Comparison of ENCODE assay signal across 9 mouse cellular contexts in the genomic region with DNA sequence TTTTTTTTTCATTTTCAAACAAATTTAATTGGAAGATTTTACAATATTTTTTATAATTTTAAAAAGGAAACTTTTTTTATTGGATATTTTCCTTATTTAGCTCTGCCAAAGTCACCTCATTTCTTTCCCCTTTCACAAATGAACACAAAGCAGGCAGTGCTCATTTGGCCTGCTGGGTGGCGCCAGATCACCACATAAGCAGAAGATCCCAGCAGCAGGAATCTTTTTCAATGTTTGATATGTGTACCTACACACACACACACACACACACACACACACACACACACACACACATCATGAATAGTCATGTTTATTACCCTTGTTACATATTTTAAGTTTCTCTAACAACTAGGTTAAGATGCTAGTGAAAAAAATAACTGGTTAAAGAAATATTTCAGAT. TPM values are rescaled to one million over a fixed set of nuclear protein-coding genes. Genes with fewer than 3 reads are reported as not detected.
DNase-seq lines count a peak whose midpoint lies in the region; ATAC-seq and TF ChIP-seq lines count a peak whose summit lies in the region.
"Had no signal": no experiment of that assay in that cellular context is flagged by ENCODE, and none has a peak within 500 bp of the region (broad histone marks: within the 10 kb centered on the region; RNA-seq: fewer than 3 reads in every experiment).

No protein-coding gene starts in this region.

- TF ChIP-seq EP300 in stomach, postnatal 0 days (optimal IDR thresholded peaks at IDR 0.05): no peak

- TF ChIP-seq CTCF in testis, adult 2 months (IDR thresholded peaks at IDR 0.05; ENCODE audit: control insufficient read depth, insufficient read depth, insufficient replicate concordance, low read depth, low read length): peak; percentile 34; the same call in 1 of the 2 replicates
- TF ChIP-seq CTCF in stomach, postnatal 0 days (IDR thresholded peaks at IDR 0.05; ENCODE audit: low read depth): peak; percentile 78

- H3K4me1 ChIP-seq in testis, adult 2 months (ENCODE audit: control insufficient read depth, insufficient read depth, low read length): no peaks in the 10 kb centered on the region
- H3K4me1 ChIP-seq in forebrain, embryonic 14.5 days (ENCODE audit: control insufficient read depth, insufficient read depth, low read length): no peaks in the 10 kb centered on the region
- no peaks in the 10 kb centered on the region for H3K4me1 ChIP-seq in midbrain, embryonic 10.5 days
- H3K4me1 ChIP-seq in stomach, postnatal 0 days (replicated peaks; ENCODE audit: control insufficient read depth, insufficient read depth): no peaks in the 10 kb centered on the region
- H3K4me1 ChIP-seq: stomach, embryonic 15.5 days had no signal

- H3K9ac ChIP-seq in forebrain, embryonic 14.5 days (ENCODE audit: low read length): no peak overlapping the region
- H3K9ac ChIP-seq in stomach, postnatal 0 days (ENCODE audit: low read length): no peak overlapping the region
- H3K9ac ChIP-seq: stomach, embryonic 15.5 days had no signal

- DNase-seq in adrenal gland, adult 2 months: peak; percentile 14
- DNase-seq in adrenal gland, postnatal 4 days (ENCODE audit: low spot score in 2 of 2): no peak
- no peak for DNase-seq in testis, postnatal 14 days (ENCODE audit: low spot score)
- DNase-seq in forebrain, embryonic 14.5 days (ENCODE audit: low spot score): peak; percentile 73
- DNase-seq in layer of hippocampus, adult 8-10 months (ENCODE audit: low spot score in 2 of 2): peak; percentile 23 to 61
- peak; percentile 36 for DNase-seq in midbrain, embryonic 10.5 days (ENCODE audit: low spot score)
- peak; percentile 40 for DNase-seq in stomach, postnatal 0 days (ENCODE audit: low spot score)

- ATAC-seq in forebrain, embryonic 14.5 days: peak; percentile 76
- ATAC-seq in stomach, postnatal 0 days (ENCODE audit: low FRiP score, low TSS enrichment): no peak

- no peaks in the 10 kb centered on the region for H3K9me3 ChIP-seq in forebrain, embryonic 14.5 days (replicated peaks; ENCODE audit: control insufficient read depth, low read length)
- no peaks in the 10 kb centered on the region for H3K9me3 ChIP-seq in midbrain, embryonic 10.5 days (replicated peaks)
- no peaks in the 10 kb centered on the region for H3K9me3 ChIP-seq in stomach, postnatal 0 days (ENCODE audit: control insufficient read depth, low read length)
- H3K9me3 ChIP-seq: stomach, embryonic 15.5 days had no signal

- H3K4me2 ChIP-seq in forebrain, embryonic 14.5 days (ENCODE audit: low read length): no peak overlapping the region
- no peak overlapping the region for H3K4me2 ChIP-seq in stomach, postnatal 0 days (replicated peaks; ENCODE audit: low read depth)
- H3K4me2 ChIP-seq: stomach, embryonic 15.5 days had no signal

- no peak for TF ChIP-seq POLR2A in testis, adult 2 months (IDR thresholded peaks at IDR 0.05; ENCODE audit: control insufficient read depth, low read depth, low read length)

- H3K4me3 ChIP-seq in testis, adult 2 months (ENCODE audit: control insufficient read depth, low read depth, low read length): no peak overlapping the region
- H3K4me3 ChIP-seq in forebrain, embryonic 14.5 days (ENCODE audit: low read depth, low read length): no peak overlapping the region
- no peak overlapping the region for H3K4me3 ChIP-seq in midbrain, embryonic 10.5 days
- H3K4me3 ChIP-seq in stomach, postnatal 0 days (ENCODE audit: low read depth, low read length): no peak overlapping the region
- H3K4me3 ChIP-seq: stomach, embryonic 15.5 days had no signal

- H3K27me3 ChIP-seq in testis, adult 2 months (ENCODE audit: control insufficient read depth, insufficient read depth, low read length): no peaks in the 10 kb centered on the region
- H3K27me3 ChIP-seq in forebrain, embryonic 14.5 days (replicated peaks; ENCODE audit: control insufficient read depth, insufficient read depth, low read length): no peaks in the 10 kb centered on the region
- no peaks in the 10 kb centered on the region for H3K27me3 ChIP-seq in midbrain, embryonic 10.5 days (ENCODE audit: low read depth, poor library complexity, severe bottlenecking)
- no peaks in the 10 kb centered on the region for H3K27me3 ChIP-seq in stomach, postnatal 0 days (ENCODE audit: control insufficient read depth, insufficient read depth, low read length)
- H3K27me3 ChIP-seq: stomach, embryonic 15.5 days had no signal

- no peaks in the 10 kb centered on the region for H3K36me3 ChIP-seq in testis, adult 2 months (ENCODE audit: control insufficient read depth, insufficient read depth, low read length)
- H3K36me3 ChIP-seq in forebrain, embryonic 14.5 days (ENCODE audit: control insufficient read depth, insufficient read depth, low read length): no peaks in the 10 kb centered on the region
- H3K36me3 ChIP-seq in midbrain, embryonic 10.5 days: no peaks in the 10 kb centered on the region
- no peaks in the 10 kb centered on the region for H3K36me3 ChIP-seq in stomach, postnatal 0 days (ENCODE audit: control insufficient read depth, insufficient read depth, low read length)
- H3K36me3 ChIP-seq: stomach, embryonic 15.5 days had no signal

- WGBS in forebrain, embryonic 14.5 days: 4% methylated on average over 1 of the region's 1 CpGs
- WGBS in midbrain, embryonic 10.5 days: 13% methylated on average over 1 of the region's 1 CpGs
- WGBS in stomach, postnatal 0 days: 3% methylated on average over 1 of the region's 1 CpGs

- no peak overlapping the region for H3K27ac ChIP-seq in testis, adult 2 months (ENCODE audit: control insufficient read depth, insufficient read depth, low read depth, low read length)
- H3K27ac ChIP-seq in forebrain, embryonic 14.5 days (ENCODE audit: low read depth, low read length): no peak overlapping the region
- no peak overlapping the region for H3K27ac ChIP-seq in midbrain, embryonic 10.5 days (replicated peaks)
- H3K27ac ChIP-seq in stomach, postnatal 0 days (replicated peaks): no peak overlapping the region
- H3K27ac ChIP-seq: stomach, embryonic 15.5 days had no signal

RNA-seq across cellular contexts. Expression of gene Serpini2, which starts 50.7 kb away (rescaled TPM):
- total RNA-seq in adrenal gland, adult 2 months (2021): not detected
- polyA plus RNA-seq in adrenal gland, adult 2 months (2012; rRNA removed): not detected in 2 replicates
- 10 to 100 TPM in 1 of 2 experiments, not detected in 1; 19.1 TPM for total RNA-seq in adrenal gland, postnatal 4 days (2021)
- polyA plus RNA-seq in testis, adult 2 months (2012; rRNA removed): 0.11 TPM in 1 of 2 replicates, not detected in the other
- not detected in 2 replicates for polyA plus RNA-seq in forebrain, embryonic 14.5 days (2014; fragmentation: Nextera tagmentation; extraction: Ambion mirVana)
- total RNA-seq in layer of hippocampus, adult 8-10 months (2022): not detected
- not detected in 2 replicates for polyA plus RNA-seq in midbrain, embryonic 10.5 days (2016; fragmentation: Nextera tagmentation; extraction: Ambion mirVana)
- 0.08 and 0.15 TPM in 2 replicates for polyA plus RNA-seq in stomach, postnatal 0 days (2015; fragmentation: Nextera tagmentation; extraction: Ambion mirVana)

RNA-seq across cellular contexts. Expression of gene Zbbx, which starts 54.4 kb away (rescaled TPM):
- total RNA-seq in adrenal gland, adult 2 months (2021): not detected
- polyA plus RNA-seq in adrenal gland, adult 2 months (2012; rRNA removed): not detected in 2 replicates
- total RNA-seq in adrenal gland, postnatal 4 days (2021): not detected
- 63.1 and 77.6 TPM in 2 replicates for polyA plus RNA-seq in testis, adult 2 months (2012; rRNA removed)
- polyA plus RNA-seq in forebrain, embryonic 14.5 days (2014; fragmentation: Nextera tagmentation; extraction: Ambion mirVana): 0.64 and 0.81 TPM in 2 replicates
- total RNA-seq in layer of hippocampus, adult 8-10 months (2022): 1 to 10 TPM; 1.5 to 7.5 (median 4.0) TPM
- polyA plus RNA-seq in midbrain, embryonic 10.5 days (2016; fragmentation: Nextera tagmentation; extraction: Ambion mirVana): not detected in 2 replicates
- 0.08 TPM in 1 of 2 replicates, not detected in the other for polyA plus RNA-seq in stomach, postnatal 0 days (2015; fragmentation: Nextera tagmentation; extraction: Ambion mirVana)

Comparison
In these comparisons a context has a peak if more than half of its experiments do, and no peak if none do; other contexts are left out.
1. DNase-seq: peak in adrenal gland, adult 2 months (single experiment), forebrain, embryonic 14.5 days (single experiment), layer of hippocampus, adult 8-10 months (2 of 2), midbrain, embryonic 10.5 days (single experiment) and stomach, postnatal 0 days (single experiment); none in adrenal gland, postnatal 4 days (0 of 2) and testis, postnatal 14 days (single experiment).
2. RNA of gene Zbbx, which starts 54.4 kb away (polyA plus RNA-seq): 63.1 to 77.6 TPM in testis, adult 2 months; 0.64 to 0.81 TPM in forebrain, embryonic 14.5 days, not detected in midbrain, embryonic 10.5 days, 0.08 TPM in stomach, postnatal 0 days and not detected in adrenal gland, adult 2 months; every median in the first group is over 10 times any median in the second.